7 mouse cellular contexts compared by ENCODE assay signal in the genomic region with DNA sequence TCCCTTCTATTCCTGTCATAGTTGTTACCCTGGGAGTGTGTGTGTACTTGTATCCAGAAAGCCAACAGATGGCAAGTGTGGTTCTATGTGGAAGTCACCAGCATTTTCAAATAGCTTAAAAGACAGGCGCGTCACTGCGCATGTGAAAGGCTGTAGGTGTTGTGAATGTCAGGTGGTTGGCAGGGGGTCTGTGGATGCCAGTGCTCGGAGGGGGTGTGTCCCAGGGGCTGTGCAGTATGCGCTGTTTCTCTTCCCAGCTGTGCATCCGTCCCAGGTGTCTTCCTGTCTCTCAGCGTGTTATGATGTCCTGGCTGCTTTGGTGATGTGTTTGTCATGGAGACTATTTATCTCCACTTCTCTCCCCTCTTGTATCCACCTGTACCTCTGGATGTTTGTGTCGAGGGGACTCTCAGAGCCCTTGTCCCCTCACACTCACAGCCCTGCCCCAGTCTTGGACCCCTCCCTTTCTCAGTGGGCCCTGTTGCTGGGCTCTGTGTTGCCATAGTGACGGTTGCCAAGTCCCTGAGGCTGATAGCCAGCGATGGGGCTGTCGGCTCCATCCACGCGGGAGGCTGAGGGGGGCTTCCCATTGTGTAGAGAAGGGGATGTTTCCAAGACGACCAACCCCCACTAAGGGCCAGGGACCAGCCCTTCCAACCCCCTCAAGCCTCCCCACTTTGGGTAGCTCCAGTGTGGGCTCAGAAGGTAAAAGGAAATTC. TPM values are rescaled to one million over a fixed set of nuclear protein-coding genes. Genes with fewer than 3 reads are reported as not detected.
A peak's percentile ranks its signal among the peaks of the same experiment; 100 is the strongest.
DNase-seq lines count a peak whose midpoint lies in the region; ATAC-seq and TF ChIP-seq lines count a peak whose summit lies in the region.

No protein-coding gene starts in this region.

- TF ChIP-seq POLR2A in cortical plate, adult 2 months (IDR thresholded peaks at IDR 0.05; ENCODE audit: extremely low read depth, insufficient read depth, low read length): 0 out of 2 replicates have a peak, but pooled peaks have one; percentile 19

- no peak overlapping the region for H3K4me3 ChIP-seq in cortical plate, adult 2 months (ENCODE audit: insufficient read depth, low read length)
- peak overlapping the region; percentile 38 for H3K4me3 ChIP-seq in forebrain, embryonic 10.5 days
- H3K4me3 ChIP-seq in neural tube, embryonic 14.5 days (ENCODE audit: low read depth, low read length): 0 out of 2 replicates have a peak overlapping the region, but pooled peaks have one; percentile 4

- 22% methylated on average over 14 of the region's 14 CpGs for WGBS in forebrain, embryonic 10.5 days
- 8% methylated on average over 14 of the region's 14 CpGs for WGBS in neural tube, embryonic 14.5 days

- H3K4me1 ChIP-seq in cortical plate, adult 2 months (ENCODE audit: control insufficient read depth, insufficient read depth, low read length): peaks cover 5% of the 10 kb centered on the region
- peaks cover 94% of the 10 kb centered on the region for H3K4me1 ChIP-seq in forebrain, embryonic 10.5 days
- peaks cover 56% of the 10 kb centered on the region for H3K4me1 ChIP-seq in neural tube, embryonic 14.5 days (ENCODE audit: control insufficient read depth, insufficient read depth, low read length)

- peaks cover 48% of the 10 kb centered on the region for H3K27me3 ChIP-seq in forebrain, embryonic 10.5 days (ENCODE audit: poor library complexity, severe bottlenecking)
- H3K27me3 ChIP-seq in neural tube, embryonic 14.5 days (ENCODE audit: control insufficient read depth, insufficient read depth, low read length): no peaks in the 10 kb centered on the region

- H3K9ac ChIP-seq in neural tube, embryonic 14.5 days (replicated peaks; ENCODE audit: low read depth, low read length): peak overlapping the region; percentile 18

- H3K4me2 ChIP-seq in neural tube, embryonic 14.5 days (ENCODE audit: low read depth, low read length): peak overlapping the region; percentile 36

- no peak for TF ChIP-seq CTCF in cortical plate, adult 2 months (IDR thresholded peaks at IDR 0.05; ENCODE audit: extremely low read depth, insufficient read depth, low read length)

- H3K27ac ChIP-seq in cortical plate, adult 2 months (ENCODE audit: insufficient read depth, low read length): peak overlapping the region; percentile 73
- H3K27ac ChIP-seq in forebrain, embryonic 10.5 days: peak overlapping the region; percentile 88
- H3K27ac ChIP-seq in neural tube, embryonic 14.5 days (ENCODE audit: low read depth, low read length): peak overlapping the region; percentile 84

- peak; percentile 89 for DNase-seq in forebrain, embryonic 10.5 days (ENCODE audit: extremely low spot score, low spot score)
- DNase-seq in layer of hippocampus, postnatal 14 days (ENCODE audit: low spot score in 2 of 2): peak; percentile 78 to 86
- no peak for DNase-seq in c-Kit-positive CD71-positive TER-119-positive erythroid progenitor cells, embryonic 14.5 days (ENCODE audit: low spot score)
- no peak for DNase-seq in cerebellum, adult 11-12 months
- DNase-seq in spleen, postnatal 36 days (ENCODE audit: low spot score in 2 of 2): no peak

- ATAC-seq in neural tube, embryonic 14.5 days (ENCODE audit: low read depth): peak; percentile 84

- peaks cover 29% of the 10 kb centered on the region for H3K36me3 ChIP-seq in forebrain, embryonic 10.5 days (replicated peaks)
- H3K36me3 ChIP-seq in neural tube, embryonic 14.5 days (ENCODE audit: control insufficient read depth, insufficient read depth, low read length): no peaks in the 10 kb centered on the region

- H3K9me3 ChIP-seq in forebrain, embryonic 10.5 days: no peaks in the 10 kb centered on the region
- no peaks in the 10 kb centered on the region for H3K9me3 ChIP-seq in neural tube, embryonic 14.5 days (ENCODE audit: control insufficient read depth, low read length)

RNA-seq across cellular contexts. Expression of a gene that starts 3.9 kb away (rescaled TPM):
- 1.6 and 2.1 TPM in 2 replicates for polyA plus RNA-seq in cortical plate, adult 2 months (2012; rRNA removed)
- 1.5 TPM in 2 replicates for polyA plus RNA-seq in forebrain, embryonic 10.5 days (2016; fragmentation: Nextera tagmentation; extraction: Ambion mirVana)
- total RNA-seq in layer of hippocampus, postnatal 14 days (2021): 1 to 10 TPM; 5.8 to 6.3 TPM
- 5.7 and 6.9 TPM in 2 replicates for polyA plus RNA-seq in neural tube, embryonic 14.5 days (2014; fragmentation: Nextera tagmentation; extraction: Ambion mirVana)

RNA-seq across cellular contexts. Expression of a gene that starts 7.2 kb away (rescaled TPM):
- polyA plus RNA-seq in cortical plate, adult 2 months (2012; rRNA removed): 68.2 and 77.1 TPM in 2 replicates
- polyA plus RNA-seq in forebrain, embryonic 10.5 days (2016; fragmentation: Nextera tagmentation; extraction: Ambion mirVana): 27.9 and 28.7 TPM in 2 replicates
- 100 to 1,000 TPM; 144 to 156 TPM for total RNA-seq in layer of hippocampus, postnatal 14 days (2021)
- 23.2 and 35.6 TPM in 2 replicates for polyA plus RNA-seq in neural tube, embryonic 14.5 days (2014; fragmentation: Nextera tagmentation; extraction: Ambion mirVana)

RNA-seq across cellular contexts. Expression of a gene that starts 27.3 kb away (rescaled TPM):
- polyA plus RNA-seq in cortical plate, adult 2 months (2012; rRNA removed): 13.6 and 14.3 TPM in 2 replicates
- polyA plus RNA-seq in forebrain, embryonic 10.5 days (2016; fragmentation: Nextera tagmentation; extraction: Ambion mirVana): 46.4 and 51.1 TPM in 2 replicates
- 1 to 10 TPM; 8.6 to 9.5 TPM for total RNA-seq in layer of hippocampus, postnatal 14 days (2021)
- polyA plus RNA-seq in neural tube, embryonic 14.5 days (2014; fragmentation: Nextera tagmentation; extraction: Ambion mirVana): 17.3 and 20.8 TPM in 2 replicates

RNA-seq across cellular contexts. Expression of a gene that starts 27.4 kb away (rescaled TPM):
- polyA plus RNA-seq in cortical plate, adult 2 months (2012; rRNA removed): 33.9 and 35.1 TPM in 2 replicates
- 192 and 194 TPM in 2 replicates for polyA plus RNA-seq in forebrain, embryonic 10.5 days (2016; fragmentation: Nextera tagmentation; extraction: Ambion mirVana)
- 10 to 100 TPM; 27.3 to 29.6 TPM for total RNA-seq in layer of hippocampus, postnatal 14 days (2021)
- 54.6 and 68.8 TPM in 2 replicates for polyA plus RNA-seq in neural tube, embryonic 14.5 days (2014; fragmentation: Nextera tagmentation; extraction: Ambion mirVana)

RNA-seq across cellular contexts. Expression of a gene that starts 53.0 kb away (rescaled TPM):
- 362 and 374 TPM in 2 replicates for polyA plus RNA-seq in cortical plate, adult 2 months (2012; rRNA removed)
- 4.3 and 4.6 TPM in 2 replicates for polyA plus RNA-seq in forebrain, embryonic 10.5 days (2016; fragmentation: Nextera tagmentation; extraction: Ambion mirVana)
- 100 to 1,000 TPM; 513 to 551 TPM for total RNA-seq in layer of hippocampus, postnatal 14 days (2021)
- 66.6 and 99.6 TPM in 2 replicates for polyA plus RNA-seq in neural tube, embryonic 14.5 days (2014; fragmentation: Nextera tagmentation; extraction: Ambion mirVana)

Comparison
In these comparisons a context has a peak if more than half of its experiments do, and no peak if none do; other contexts are left out.
1. DNase-seq: peak in forebrain, embryonic 10.5 days (single experiment) and layer of hippocampus, postnatal 14 days (2 of 2); none in c-Kit-positive CD71-positive TER-119-positive erythroid progenitor cells, embryonic 14.5 days (single experiment), cerebellum, adult 11-12 months (single experiment) and spleen, postnatal 36 days (0 of 2).
2. Peak in every context shown above with its lines, with median percentiles within 50 percentile points of each other: H3K27ac ChIP-seq.